Mouse (Mus musculus): ENCODE measurements at regions not wholly inside any gene's neighbourhood (a gene's known extent, or its start where the extent isn't known, plus 50 kb on each side); places are given as distances from the start of the nearest gene placed in this dataset.

DNA sequence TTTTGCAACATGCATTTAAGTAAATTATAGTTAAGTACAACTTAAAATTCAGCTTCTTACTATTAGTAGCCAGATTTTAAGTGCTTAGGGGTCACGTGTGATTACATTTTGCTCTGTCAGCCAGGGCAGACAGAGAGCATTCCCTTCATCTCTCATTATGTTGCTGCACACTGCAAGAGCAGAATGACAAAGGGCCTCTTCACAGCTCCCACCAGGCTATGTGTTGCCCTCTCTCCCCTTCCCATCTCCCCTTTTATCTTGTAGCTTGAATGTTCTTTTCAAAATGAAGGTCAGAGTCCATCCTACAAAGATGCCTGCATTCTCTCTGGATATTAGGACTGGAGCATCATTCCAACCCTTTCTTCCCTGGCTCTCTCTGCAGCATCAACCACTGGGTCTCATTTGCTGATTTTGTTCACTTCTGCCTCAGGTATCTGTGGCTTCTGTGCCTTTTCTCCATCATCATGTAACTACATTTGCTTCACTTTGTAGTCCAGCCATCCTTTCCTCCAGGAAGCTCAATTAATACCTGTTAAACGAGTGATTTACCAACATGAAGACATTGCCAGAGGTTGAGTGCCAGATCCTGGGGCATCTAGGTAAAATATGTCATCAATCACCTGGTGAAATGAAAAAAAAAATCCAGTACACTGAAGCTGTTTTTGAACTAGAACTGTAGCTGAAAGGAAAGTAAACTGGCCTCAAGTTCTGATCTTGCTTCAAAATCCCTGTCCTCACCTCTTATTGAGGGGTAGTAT is 571.6 kb downstream of the Btbd3 start:
- H3K36me3 ChIP-seq = no peaks in the 10 kb centered on the region
- H3K9me3 ChIP-seq (replicated peaks) = no peaks in the 10 kb centered on the region
- no peak overlapping the region for H3K9ac ChIP-seq
- no peak overlapping the region for H3K27ac ChIP-seq (replicated peaks)
- H3K4me2 ChIP-seq (replicated peaks) = no peak overlapping the region
- H3K4me3 ChIP-seq (replicated peaks) = no peak overlapping the region
- H3K27me3 ChIP-seq = no peaks in the 10 kb centered on the region
- no peak for ATAC-seq (ENCODE audit: insufficient number of reproducible peaks, low FRiP score, low TSS enrichment, low read depth)
- WGBS = 47% methylated on average over 2 of the region's 2 CpGs
- H3K4me1 ChIP-seq = no peaks in the 10 kb centered on the region

DNA sequence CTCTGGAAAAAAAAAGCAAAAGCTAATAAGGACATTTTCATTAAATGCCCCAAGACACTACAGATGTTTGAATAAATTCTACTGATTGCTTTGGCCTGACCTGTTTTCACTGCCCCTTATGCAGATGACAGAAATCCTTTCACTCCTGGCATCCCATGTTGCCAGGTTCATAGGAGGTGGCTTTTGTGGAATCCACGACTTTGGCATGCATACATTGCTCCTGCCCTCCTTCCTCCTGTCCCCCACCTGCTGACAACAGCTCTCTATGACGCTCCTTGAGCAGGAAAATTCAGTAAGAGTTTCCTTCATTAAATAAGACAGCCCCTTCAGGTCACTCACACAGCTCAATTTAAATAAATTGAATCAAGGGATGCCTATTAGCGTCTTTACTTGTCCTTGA is 582.5 kb downstream of the Btbd3 start:
- H3K36me3 ChIP-seq = no peaks in the 10 kb centered on the region
- ATAC-seq (ENCODE audit: insufficient number of reproducible peaks, low FRiP score, low TSS enrichment, low read depth) = no peak
- 51% methylated on average over 3 of the region's 3 CpGs for WGBS

DNA sequence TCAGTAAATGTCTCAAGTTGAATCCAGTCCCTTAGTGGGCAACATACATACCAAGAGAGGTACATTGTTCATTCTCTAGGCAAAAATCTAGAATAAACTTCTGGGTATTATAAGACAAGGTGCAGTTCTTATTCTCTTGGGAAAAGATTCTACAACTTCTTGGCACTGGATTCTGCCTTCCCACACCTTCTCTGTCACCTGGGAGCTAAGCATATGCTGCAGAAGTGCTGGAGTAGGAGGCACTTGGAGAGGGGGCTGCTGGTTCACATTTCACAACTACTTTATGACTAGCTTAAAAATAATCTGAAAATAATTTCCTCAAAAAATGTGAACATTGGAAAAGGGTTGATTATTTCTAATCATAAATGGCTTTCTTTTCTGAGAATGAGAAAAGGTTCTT is 602.8 kb downstream of the Btbd3 start:
- no peaks in the 10 kb centered on the region for H3K4me1 ChIP-seq
- H3K27me3 ChIP-seq = no peaks in the 10 kb centered on the region
- H3K9ac ChIP-seq = no peak overlapping the region
- no peak overlapping the region for H3K27ac ChIP-seq (replicated peaks)
- no peaks in the 10 kb centered on the region for H3K36me3 ChIP-seq
- no peak for ATAC-seq (ENCODE audit: insufficient number of reproducible peaks, low FRiP score, low TSS enrichment, low read depth)
- no peak overlapping the region for H3K4me2 ChIP-seq (replicated peaks)
- H3K9me3 ChIP-seq (replicated peaks) = no peaks in the 10 kb centered on the region
- no peak overlapping the region for H3K4me3 ChIP-seq (replicated peaks)

More for the DNA sequence above, 582.5 kb downstream of the Btbd3 start:
- Histone ChIP-seq H3K4me3 (replicated peaks) (no peak overlapping the region), H3K4me1 (no peaks in the 10 kb centered on the region), H3K27ac (replicated peaks) (no peak overlapping the region), H3K9me3 (replicated peaks) (no peaks in the 10 kb centered on the region), H3K4me2 (replicated peaks) (no peak overlapping the region), H3K9ac (no peak overlapping the region), H3K27me3 (no peaks in the 10 kb centered on the region)

DNA sequence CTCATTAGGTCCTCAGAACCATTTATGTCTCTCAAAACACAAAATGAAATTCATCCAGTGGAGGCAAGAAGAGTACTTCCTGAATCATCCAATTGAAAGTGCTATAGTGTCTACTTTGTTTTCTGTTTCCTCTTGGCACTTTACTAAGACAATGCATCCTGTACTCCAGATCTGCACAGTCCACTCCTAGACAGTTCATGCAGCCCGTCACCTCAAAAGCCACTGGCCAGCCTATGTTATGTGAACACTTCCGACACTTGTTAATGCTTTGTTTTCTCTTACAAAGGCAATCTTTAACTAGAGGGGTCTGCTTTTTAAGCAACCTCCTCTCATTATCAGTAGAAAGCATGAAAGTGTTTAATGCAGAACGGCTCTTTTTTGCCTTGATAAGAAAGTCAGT is 597.1 kb upstream of the Sptlc3 start:
- no peaks in the 10 kb centered on the region for H3K4me1 ChIP-seq
- ATAC-seq (ENCODE audit: insufficient number of reproducible peaks, low FRiP score, low TSS enrichment, low read depth) = no peak
- H3K36me3 ChIP-seq = no peaks in the 10 kb centered on the region
- H3K27me3 ChIP-seq = no peaks in the 10 kb centered on the region
- no peaks in the 10 kb centered on the region for H3K9me3 ChIP-seq (replicated peaks)
- H3K4me2 ChIP-seq (replicated peaks) = no peak overlapping the region
- WGBS = 74% methylated on average over 3 of the region's 3 CpGs
- H3K9ac ChIP-seq = no peak overlapping the region
- H3K4me3 ChIP-seq (replicated peaks) = no peak overlapping the region
- no peak overlapping the region for H3K27ac ChIP-seq (replicated peaks)

DNA sequence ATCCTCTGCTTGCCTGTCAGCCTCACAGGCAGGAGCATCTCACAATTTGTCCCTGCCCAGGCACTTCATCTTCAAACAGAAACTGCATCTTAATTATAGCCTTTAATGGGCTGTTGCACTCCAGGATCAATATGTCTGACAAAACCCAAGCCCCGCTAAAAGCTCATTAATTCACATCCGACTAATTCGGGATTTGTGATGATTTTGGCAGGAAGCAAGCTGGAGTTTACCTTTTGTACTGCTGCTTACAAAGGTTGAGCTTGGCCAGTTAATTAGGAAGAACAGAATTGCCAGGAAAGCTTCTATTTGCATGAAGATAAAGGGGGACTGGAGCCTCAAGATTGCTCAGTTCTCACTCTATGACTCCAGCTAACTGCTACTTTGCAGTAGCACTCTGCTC is 596.6 kb upstream of the Sptlc3 start:
- Histone ChIP-seq H3K27ac (replicated peaks) (no peak overlapping the region), H3K27me3 (no peaks in the 10 kb centered on the region), H3K4me3 (replicated peaks) (no peak overlapping the region), H3K36me3 (no peaks in the 10 kb centered on the region), H3K9ac (no peak overlapping the region), H3K4me2 (replicated peaks) (no peak overlapping the region), H3K9me3 (replicated peaks) (no peaks in the 10 kb centered on the region), H3K4me1 (no peaks in the 10 kb centered on the region)
- no peak for ATAC-seq (ENCODE audit: insufficient number of reproducible peaks, low FRiP score, low TSS enrichment, low read depth)
- 22% methylated on average over 3 of the region's 3 CpGs for WGBS

DNA sequence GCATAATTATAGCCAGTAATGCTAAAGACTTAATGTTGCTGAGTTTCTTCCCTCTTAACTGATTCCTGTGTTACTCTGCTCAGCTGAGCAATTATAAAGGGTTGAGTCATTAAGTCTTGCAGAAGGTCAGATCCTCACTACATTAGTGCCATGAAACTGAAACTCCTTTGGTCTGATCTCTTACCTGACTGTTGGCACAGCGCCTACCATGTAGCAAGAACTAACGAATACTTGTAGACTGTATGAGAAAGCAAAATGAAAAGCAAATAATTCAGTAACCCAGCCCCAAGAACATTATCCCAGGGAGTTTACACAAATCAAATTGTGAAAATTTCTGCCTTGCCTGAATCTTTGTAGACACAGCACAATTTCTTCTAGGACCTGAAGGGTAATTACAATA is 556.5 kb upstream of the Sptlc3 start:
- ATAC-seq (ENCODE audit: insufficient number of reproducible peaks, low FRiP score, low TSS enrichment, low read depth) = no peak
- Histone ChIP-seq H3K27me3 (no peaks in the 10 kb centered on the region), H3K4me2 (replicated peaks) (no peak overlapping the region), H3K9me3 (replicated peaks) (no peaks in the 10 kb centered on the region), H3K27ac (replicated peaks) (no peak overlapping the region), H3K4me1 (no peaks in the 10 kb centered on the region), H3K36me3 (no peaks in the 10 kb centered on the region), H3K4me3 (replicated peaks) (no peak overlapping the region), H3K9ac (no peak overlapping the region)
- 76% methylated on average over 2 of the region's 2 CpGs for WGBS

DNA sequence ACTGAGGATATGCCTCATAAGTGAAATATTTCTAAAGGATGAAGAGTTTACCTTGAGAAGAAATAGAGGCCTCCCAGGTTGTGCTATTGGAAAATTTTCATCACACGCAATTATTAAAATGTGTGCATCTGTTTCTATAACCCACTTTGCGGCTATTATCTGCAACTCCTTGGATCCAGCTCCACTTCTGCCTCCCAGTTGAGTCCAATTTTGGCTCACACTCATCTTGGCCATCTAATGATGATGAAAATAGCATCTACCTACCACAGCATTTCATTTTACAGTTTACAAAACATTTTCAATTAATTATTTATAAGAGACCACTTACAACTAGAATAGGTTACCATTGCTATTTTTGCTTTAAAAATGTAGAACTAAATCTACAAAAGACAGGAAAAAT is 554.3 kb upstream of the Sptlc3 start:
- no peaks in the 10 kb centered on the region for H3K36me3 ChIP-seq
- no peak overlapping the region for H3K4me3 ChIP-seq (replicated peaks)
- no peak for ATAC-seq (ENCODE audit: insufficient number of reproducible peaks, low FRiP score, low TSS enrichment, low read depth)
- H3K9me3 ChIP-seq (replicated peaks) = no peaks in the 10 kb centered on the region
- no peak overlapping the region for H3K9ac ChIP-seq
- 83% methylated on average over 2 of the region's 2 CpGs for WGBS
- no peak overlapping the region for H3K27ac ChIP-seq (replicated peaks)
- H3K27me3 ChIP-seq = no peaks in the 10 kb centered on the region
- no peak overlapping the region for H3K4me2 ChIP-seq (replicated peaks)
- H3K4me1 ChIP-seq = no peaks in the 10 kb centered on the region

DNA sequence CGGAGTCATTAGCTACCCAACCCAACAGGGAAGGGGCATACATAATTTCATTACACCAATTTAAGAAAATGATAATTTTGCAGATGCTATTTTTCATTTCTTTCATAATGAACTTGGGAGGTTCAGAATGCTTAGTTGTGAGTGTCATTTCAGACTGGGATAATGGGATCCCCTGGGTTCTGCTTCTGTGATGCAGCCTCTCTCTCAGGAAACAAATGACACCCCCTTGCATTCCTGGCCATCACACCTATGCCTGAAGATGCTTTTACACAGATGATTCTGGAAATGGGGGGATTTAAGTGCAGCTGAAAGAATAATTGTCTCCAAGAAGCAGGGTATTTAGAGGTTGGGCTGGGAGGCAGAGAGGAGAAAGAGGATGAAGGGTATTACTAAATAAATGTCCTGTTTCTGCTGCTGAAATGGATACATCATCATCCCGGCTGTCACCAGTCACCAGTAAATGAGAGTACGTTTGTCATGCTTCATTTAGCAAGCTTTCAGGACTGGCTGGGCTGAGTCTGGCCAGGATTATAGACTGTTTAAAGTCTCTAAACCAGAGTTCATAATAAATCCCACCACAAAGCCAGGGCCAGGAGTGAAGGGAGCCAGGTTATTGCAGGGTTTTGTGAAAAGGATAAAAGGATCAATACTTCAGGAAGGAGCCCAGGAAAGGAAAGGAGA is 527.5 kb upstream of the Sptlc3 start:
- Histone ChIP-seq H3K4me3 (replicated peaks) (no peak overlapping the region), H3K9ac (no peak overlapping the region), H3K27ac (replicated peaks) (no peak overlapping the region), H3K27me3 (no peaks in the 10 kb centered on the region), H3K9me3 (replicated peaks) (no peaks in the 10 kb centered on the region), H3K4me1 (no peaks in the 10 kb centered on the region), H3K4me2 (replicated peaks) (no peak overlapping the region), H3K36me3 (no peaks in the 10 kb centered on the region)
- WGBS = 25% methylated on average over 3 of the region's 3 CpGs
- ATAC-seq (ENCODE audit: insufficient number of reproducible peaks, low FRiP score, low TSS enrichment, low read depth) = no peak

DNA sequence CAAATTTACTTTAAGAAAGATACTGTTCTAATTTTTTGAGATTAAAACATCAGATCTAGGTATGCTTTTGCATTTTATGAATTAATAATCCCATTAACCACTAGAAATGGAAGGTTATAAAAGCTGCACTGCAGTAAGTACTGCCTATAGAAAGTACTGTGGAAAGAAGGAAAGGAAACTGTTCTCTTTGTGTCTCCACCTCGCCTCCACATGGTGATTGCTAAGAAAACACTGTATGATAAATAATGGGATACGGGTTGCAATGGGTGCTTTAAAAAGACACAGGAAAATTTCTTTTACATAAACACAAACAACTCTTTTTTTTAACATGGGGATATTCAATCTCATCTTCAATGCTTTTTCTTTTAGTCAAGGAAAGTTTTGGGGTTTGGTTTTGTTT is 519.2 kb upstream of the Sptlc3 start:
- H3K9ac ChIP-seq = no peak overlapping the region
- 43% methylated on average over 2 of the region's 2 CpGs for WGBS
- no peaks in the 10 kb centered on the region for H3K4me1 ChIP-seq
- ATAC-seq (ENCODE audit: insufficient number of reproducible peaks, low FRiP score, low TSS enrichment, low read depth) = no peak
- no peak overlapping the region for H3K4me3 ChIP-seq (replicated peaks)
- H3K36me3 ChIP-seq = no peaks in the 10 kb centered on the region
- H3K27ac ChIP-seq (replicated peaks) = no peak overlapping the region
- H3K9me3 ChIP-seq (replicated peaks) = no peaks in the 10 kb centered on the region
- H3K27me3 ChIP-seq = no peaks in the 10 kb centered on the region
- H3K4me2 ChIP-seq (replicated peaks) = no peak overlapping the region

DNA sequence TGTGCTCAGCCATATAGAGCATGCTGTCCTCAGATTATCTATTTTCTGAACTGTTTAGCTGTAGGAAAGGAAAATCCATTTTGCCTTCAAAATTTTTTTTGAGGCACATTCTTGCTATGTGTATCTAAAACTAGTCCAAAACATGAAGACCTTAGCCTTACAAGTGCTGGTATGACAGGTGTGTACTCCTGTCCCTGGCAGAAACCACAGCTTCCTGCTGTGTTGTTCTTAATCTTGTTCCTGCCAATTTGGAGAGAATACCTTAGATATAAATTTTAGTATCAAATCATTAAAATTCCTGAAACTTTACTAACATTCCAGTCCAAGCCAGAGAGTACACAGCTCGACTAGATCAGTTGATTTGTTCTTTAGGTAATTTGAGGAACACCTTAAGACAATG is 503.7 kb upstream of the Sptlc3 start:
- H3K4me1 ChIP-seq = no peaks in the 10 kb centered on the region
- H3K4me2 ChIP-seq (replicated peaks) = no peak overlapping the region
- 40% methylated on average over 1 of the region's 1 CpGs for WGBS
- H3K9ac ChIP-seq = no peak overlapping the region
- H3K4me3 ChIP-seq (replicated peaks) = no peak overlapping the region
- H3K9me3 ChIP-seq (replicated peaks) = no peaks in the 10 kb centered on the region
- no peaks in the 10 kb centered on the region for H3K36me3 ChIP-seq
- H3K27ac ChIP-seq (replicated peaks) = no peak overlapping the region
- ATAC-seq (ENCODE audit: insufficient number of reproducible peaks, low FRiP score, low TSS enrichment, low read depth) = no peak
- no peaks in the 10 kb centered on the region for H3K27me3 ChIP-seq

DNA sequence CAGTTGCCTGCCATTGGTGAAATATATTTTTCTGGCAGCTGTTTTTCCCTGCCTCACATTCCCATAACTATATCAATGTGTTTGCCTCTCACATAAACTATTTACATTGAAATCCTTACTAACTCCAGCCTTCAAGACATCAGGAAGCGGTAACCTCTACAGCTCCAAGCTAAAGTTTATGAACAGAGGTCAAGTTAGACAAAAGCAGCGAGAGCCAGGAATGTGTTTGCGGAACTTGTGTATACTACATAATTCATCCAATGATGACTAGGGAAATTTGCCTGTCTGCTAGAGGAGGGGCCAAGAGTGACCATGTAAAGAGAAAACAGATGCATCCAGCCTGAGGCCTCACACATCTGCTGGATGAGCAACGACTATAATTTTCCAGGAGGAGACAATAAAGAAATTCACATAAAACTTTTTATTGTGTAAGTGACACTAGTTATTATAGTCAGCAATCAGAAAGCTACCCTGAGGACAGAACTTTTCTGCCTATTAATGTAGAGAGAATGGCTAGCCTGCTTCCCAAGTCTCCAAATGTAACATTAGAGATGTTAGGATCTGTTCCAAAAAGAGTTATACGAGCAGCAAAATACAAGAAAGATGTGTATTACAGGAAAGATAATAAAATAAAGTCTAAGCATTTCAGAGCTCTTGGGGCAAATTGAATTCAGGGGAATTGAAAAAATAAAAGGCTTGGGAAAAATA is 461.5 kb upstream of the Sptlc3 start:
- ATAC-seq (ENCODE audit: insufficient number of reproducible peaks, low FRiP score, low TSS enrichment, low read depth) = peak; percentile 89
- H3K27ac ChIP-seq (replicated peaks) = 0 out of 2 replicates have a peak overlapping the region, but pooled peaks have one; percentile 44
- H3K9me3 ChIP-seq (replicated peaks) = no peaks in the 10 kb centered on the region

More for the DNA sequence above, 461.5 kb upstream of the Sptlc3 start:
- Histone ChIP-seq H3K9ac (no peak overlapping the region), H3K4me1 (no peaks in the 10 kb centered on the region), H3K4me2 (replicated peaks) (no peak overlapping the region), H3K4me3 (replicated peaks) (no peak overlapping the region), H3K27me3 (no peaks in the 10 kb centered on the region), H3K36me3 (no peaks in the 10 kb centered on the region)
- 32% methylated on average over 5 of the region's 5 CpGs for WGBS
